Mouse (Mus musculus) E14TG2a.4 (cell line): ENCODE data around the gene Myh7.

ENCODE experiments used
- H3K27me3 ChIP-seq: 2 replicates; pipeline ENCODE4 v1.6.1; 2014; ENCODE audit warnings: low read length, control low read depth; ENCODE audit not compliant: insufficient read depth
- H3K36me3 ChIP-seq: 2 replicates; pipeline ENCODE4 v1.6.1; 2014; ENCODE audit warnings: low read length, control low read depth; ENCODE audit not compliant: insufficient read depth
- H3K4me1 ChIP-seq: replicated peaks from 2 replicates; pipeline ENCODE4 v1.6.1; 2014; ENCODE audit warnings: low read depth, low read length, control low read depth
- H3K4me3 ChIP-seq: replicated peaks from 2 replicates; pipeline ENCODE4 v1.5.1; 2014; ENCODE audit warnings: mild to moderate bottlenecking, low read length
- H3K9me3 ChIP-seq: 2 replicates; pipeline ENCODE4 v1.6.1; 2014; ENCODE audit warnings: low read length, control low read depth
- CTCF ChIP-seq: conservative IDR thresholded peaks from 2 replicates; pipeline ENCODE4 v1.5.1; 2014; ENCODE audit warnings: low read length
- NANOG ChIP-seq: IDR thresholded peaks from 2 replicates; pipeline ENCODE4 v1.6.1; 2014; ENCODE audit warnings: borderline replicate concordance, low read length, mixed read lengths
- POU5F1 ChIP-seq: IDR thresholded peaks from 2 replicates; pipeline ENCODE4 v1.6.1; 2014; ENCODE audit warnings: low read length, borderline replicate concordance

Myh7 gene

DNA sequence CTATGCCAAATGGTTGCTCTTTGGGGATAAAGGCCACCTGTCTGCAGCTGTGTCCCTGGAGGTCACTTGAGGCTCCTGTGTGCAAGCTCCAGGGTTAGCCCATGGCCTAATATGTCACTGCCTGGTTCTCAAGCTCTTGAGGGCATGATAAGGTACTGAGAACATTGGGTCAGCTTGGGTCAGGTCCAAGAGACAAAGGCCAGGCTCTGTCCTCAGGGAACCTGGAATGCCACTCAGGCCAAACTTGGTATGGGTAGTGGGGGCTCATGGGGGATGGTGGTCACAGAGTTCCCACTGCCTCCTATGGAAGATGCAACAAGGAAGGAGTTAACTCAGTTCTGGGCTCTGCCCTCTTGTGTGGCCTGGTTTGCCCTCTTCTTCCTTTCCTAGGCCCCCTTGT, 26.1 kb downstream of the Myh7 start:
- TF ChIP-seq NANOG (no peak), CTCF (no peak), POU5F1 (no peak)
- no peaks in the 10 kb centered on the region; the same call in 1 of the 2 replicates for H3K9me3 ChIP-seq
- H3K4me1 ChIP-seq, result peaks cover 11% of the 10 kb centered on the region; the same call in 1 of the 2 replicates
- H3K4me3 ChIP-seq, result no peak overlapping the region
- H3K27me3 ChIP-seq, result peaks cover 90% of the 10 kb centered on the region
- no peaks in the 10 kb centered on the region for H3K36me3 ChIP-seq

DNA sequence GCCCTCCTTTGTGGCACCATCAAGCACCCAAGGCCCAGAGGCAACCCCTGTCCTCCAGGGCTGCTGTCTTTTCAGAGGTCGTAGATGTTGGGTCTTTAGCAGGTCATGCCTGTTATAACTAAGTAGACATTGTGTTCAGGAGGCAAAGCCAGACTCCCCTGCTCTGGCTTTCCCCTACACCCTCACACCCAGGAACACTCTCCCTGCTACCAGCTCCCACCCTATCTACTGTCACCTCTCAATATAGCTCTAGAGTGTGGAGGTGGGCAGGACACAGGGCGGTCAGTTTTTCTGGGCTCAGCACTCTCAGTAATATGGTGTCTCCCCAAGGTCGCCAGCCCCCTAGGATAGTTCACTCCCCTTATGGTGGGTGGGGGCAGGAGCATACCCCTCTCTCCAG, 26.6 kb downstream of the Myh7 start:
- Histone ChIP-seq H3K4me1 (peaks cover 8% of the 10 kb centered on the region; the same call in 1 of the 2 replicates), H3K27me3 (peaks cover 87% of the 10 kb centered on the region), H3K9me3 (no peaks in the 10 kb centered on the region; the same call in 1 of the 2 replicates), H3K36me3 (no peaks in the 10 kb centered on the region), H3K4me3 (no peak overlapping the region)
- TF ChIP-seq CTCF (no peak), POU5F1 (no peak)

DNA sequence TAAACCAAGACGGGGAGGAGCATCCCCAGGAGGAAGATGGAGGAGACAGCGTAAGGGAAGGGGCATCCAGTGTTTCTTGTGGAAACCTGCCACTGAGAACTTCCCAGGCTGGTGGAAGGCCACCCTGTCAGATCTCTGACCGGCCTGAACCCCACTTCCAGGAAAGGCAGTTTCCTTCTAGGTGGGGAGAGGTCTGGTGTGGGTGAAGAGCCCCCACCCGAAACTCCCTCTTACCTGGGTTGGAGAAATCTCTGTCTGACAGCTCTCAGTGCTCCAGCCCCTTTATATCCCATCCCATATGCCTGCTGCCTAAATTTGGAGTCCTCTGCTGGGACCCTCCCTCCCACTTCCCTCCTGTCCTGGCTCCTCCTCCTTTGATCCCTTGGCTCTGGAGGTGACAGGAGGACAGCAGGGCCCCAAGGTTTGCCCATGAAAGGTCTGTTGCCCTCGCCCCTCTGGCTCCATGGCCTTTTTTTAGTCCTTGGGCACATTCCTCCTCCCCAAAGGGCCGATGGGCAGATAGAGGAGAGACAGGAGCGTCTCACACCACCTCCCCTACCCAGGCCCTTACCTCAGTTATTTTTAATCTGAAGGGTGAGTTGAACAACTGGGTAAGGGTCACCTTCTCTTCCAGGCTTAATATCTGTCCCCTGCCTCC, 28.0 kb downstream of the Myh7 start, which contains the start of gene Myh6:
TSS of gene Myh6 (minus strand) at position 608 of the 658 bp plus-strand sequence.
- H3K4me1 ChIP-seq, result peaks cover 6% of the 10 kb centered on the region; the same call in 1 of the 2 replicates
- H3K4me3 ChIP-seq, result no peak within 1 kb of the TSS
- no peaks in the 10 kb centered on the region for H3K36me3 ChIP-seq
- TF ChIP-seq CTCF (no peak), NANOG (no peak), POU5F1 (no peak)
- H3K27me3 ChIP-seq, result peaks cover 84% of the 10 kb centered on the region
- H3K9me3 ChIP-seq, result no peaks in the 10 kb centered on the region; the same call in 1 of the 2 replicates

DNA sequence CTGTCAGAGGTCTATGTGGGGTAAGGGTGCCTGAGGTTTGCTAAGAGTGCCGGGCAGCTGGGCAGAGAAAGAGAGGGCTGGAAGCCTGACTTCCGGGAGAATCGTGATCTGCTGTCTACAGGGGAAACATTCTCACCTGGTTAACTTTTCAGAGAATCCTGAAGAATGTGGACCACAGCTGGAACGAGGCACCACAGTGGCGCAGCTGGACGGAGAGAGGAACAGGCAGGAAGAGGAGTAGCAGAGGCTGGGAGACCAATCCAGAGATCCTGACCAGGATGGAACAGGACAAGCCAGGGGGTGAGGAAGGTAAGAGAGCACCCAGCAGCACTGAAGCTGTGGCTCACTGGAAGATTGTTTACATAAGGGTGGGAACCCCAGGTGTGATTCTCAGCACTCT, 28.8 kb downstream of the Myh7 start:
- peaks cover 6% of the 10 kb centered on the region; the same call in 1 of the 2 replicates for H3K4me1 ChIP-seq
- TF ChIP-seq CTCF, result no peak
- no peak for TF ChIP-seq NANOG
- no peak for TF ChIP-seq POU5F1
- no peaks in the 10 kb centered on the region for H3K9me3 ChIP-seq
- H3K4me3 ChIP-seq, result no peak overlapping the region
- H3K27me3 ChIP-seq, result peaks cover 87% of the 10 kb centered on the region
- H3K36me3 ChIP-seq, result no peaks in the 10 kb centered on the region

DNA sequence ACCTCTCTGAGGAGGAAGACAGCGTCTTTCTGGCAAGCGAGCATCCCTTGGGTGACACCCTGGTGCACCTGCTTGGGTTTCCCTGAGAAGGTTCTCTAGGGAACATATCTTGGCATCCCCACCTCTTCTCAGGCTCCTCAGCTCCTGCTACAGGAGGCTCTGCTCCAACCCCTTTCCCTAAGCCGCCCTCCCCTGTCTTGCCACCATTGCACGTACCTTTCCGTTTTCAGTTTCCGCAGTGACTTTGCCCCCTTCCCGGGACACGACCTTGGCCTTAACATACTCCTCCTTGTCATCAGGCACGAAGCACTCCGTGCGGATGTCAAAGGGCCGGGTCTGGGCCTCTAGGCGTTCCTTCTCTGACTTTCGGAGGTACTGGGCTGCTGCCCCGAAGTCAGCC, 29.4 kb downstream of the Myh7 start:
- TF ChIP-seq POU5F1 (no peak), CTCF (no peak), NANOG (no peak)
- Histone ChIP-seq H3K4me1 (peaks cover 6% of the 10 kb centered on the region; the same call in 1 of the 2 replicates), H3K9me3 (no peaks in the 10 kb centered on the region), H3K36me3 (no peaks in the 10 kb centered on the region), H3K27me3 (peaks cover 86% of the 10 kb centered on the region), H3K4me3 (no peak overlapping the region)

DNA sequence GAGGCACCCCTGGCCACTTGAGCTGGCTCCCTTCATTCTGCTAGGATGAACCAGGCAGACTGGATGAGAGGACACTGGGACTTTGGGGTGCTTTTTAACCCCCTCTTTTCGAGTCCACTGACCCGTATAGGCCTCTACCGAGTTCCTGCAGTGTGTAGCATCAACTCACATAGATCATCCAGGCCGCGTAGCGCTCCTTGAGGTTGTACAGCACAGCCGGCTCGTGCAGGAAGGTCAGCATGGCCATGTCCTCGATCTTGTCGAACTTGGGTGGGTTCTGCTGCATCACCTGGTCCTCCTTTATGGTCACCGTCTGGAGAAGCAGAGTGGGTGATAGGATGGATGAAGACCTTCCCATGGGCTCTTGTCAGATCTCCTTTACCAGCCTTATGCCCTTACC, 30.7 kb downstream of the Myh7 start:
- TF ChIP-seq CTCF, result no peak
- TF ChIP-seq POU5F1, result no peak
- no peak for TF ChIP-seq NANOG
- H3K9me3 ChIP-seq, result no peaks in the 10 kb centered on the region
- H3K4me1 ChIP-seq, result peaks cover 6% of the 10 kb centered on the region; the same call in 1 of the 2 replicates
- no peaks in the 10 kb centered on the region for H3K36me3 ChIP-seq
- no peak overlapping the region for H3K4me3 ChIP-seq
- H3K27me3 ChIP-seq, result peaks cover 74% of the 10 kb centered on the region

DNA sequence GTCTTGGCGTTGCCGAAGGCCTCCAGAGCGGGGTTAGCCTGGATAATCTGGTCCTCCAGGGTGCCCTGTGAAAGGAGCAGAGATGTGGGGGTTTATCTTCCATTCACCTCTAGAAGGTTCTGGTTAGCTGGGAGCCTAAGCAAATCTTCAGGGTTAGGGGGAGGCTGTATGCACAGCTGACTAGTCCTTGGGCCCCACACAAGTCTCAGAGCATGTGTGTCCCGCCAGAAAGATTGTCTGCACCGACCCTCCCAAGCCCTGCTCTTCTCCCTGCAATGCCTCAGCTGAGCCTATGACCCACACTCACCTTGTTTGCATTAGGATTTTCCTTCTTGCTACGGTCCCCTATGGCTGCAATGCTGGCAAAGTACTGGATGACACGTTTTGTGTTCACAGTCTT, 31.7 kb downstream of the Myh7 start:
- Histone ChIP-seq H3K4me1 (peaks cover 6% of the 10 kb centered on the region; the same call in 1 of the 2 replicates), H3K9me3 (no peaks in the 10 kb centered on the region), H3K4me3 (no peak overlapping the region), H3K27me3 (peaks cover 73% of the 10 kb centered on the region), H3K36me3 (no peaks in the 10 kb centered on the region)
- TF ChIP-seq POU5F1 (no peak), CTCF (no peak), NANOG (no peak)

DNA sequence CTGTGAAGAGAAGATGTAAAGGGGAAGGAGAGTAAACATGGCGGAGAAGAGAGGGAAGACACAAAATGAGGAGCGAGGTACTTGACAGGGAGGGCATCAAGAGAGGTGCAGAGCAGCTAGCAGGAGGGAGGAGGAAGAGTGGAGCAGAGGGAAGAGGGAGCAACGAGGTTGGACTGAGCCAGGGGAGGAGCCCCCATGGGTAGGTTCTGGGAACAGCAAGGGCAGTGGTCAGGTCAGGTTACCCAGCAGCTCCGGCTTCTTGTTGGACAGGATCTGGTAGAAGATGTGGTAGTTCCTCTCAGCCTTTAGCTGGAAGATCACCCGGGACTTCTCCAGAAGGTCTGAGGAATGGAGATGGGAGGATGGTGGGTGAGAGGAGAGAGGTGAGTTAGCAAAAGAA, 32.9 kb downstream of the Myh7 start:
- no peak for TF ChIP-seq NANOG
- no peak for TF ChIP-seq POU5F1
- TF ChIP-seq CTCF, result no peak
- H3K27me3 ChIP-seq, result peaks cover 65% of the 10 kb centered on the region
- no peak overlapping the region for H3K4me3 ChIP-seq
- H3K4me1 ChIP-seq, result peaks cover 7% of the 10 kb centered on the region; the same call in 1 of the 2 replicates
- no peaks in the 10 kb centered on the region for H3K36me3 ChIP-seq
- no peaks in the 10 kb centered on the region for H3K9me3 ChIP-seq
